Mouse (Mus musculus): ENCODE measurements around the gene Svbp. TPM values are rescaled to one million over a fixed set of nuclear protein-coding genes. Genes with fewer than 3 reads are reported as not detected.

The Svbp gene
- polyA plus RNA-seq, 2 experiments = 51.2 to 116 TPM

GRCm38 (mm10) chr4:119167663-119168062, 27.4 kb upstream of the Svbp start:
- Histone ChIP-seq H3K27me3 (ENCODE audit: control insufficient read depth, insufficient read depth, low read length) (no peaks in the 10 kb centered on the region), H3K4me1 (replicated peaks; ENCODE audit: control insufficient read depth in 2 of 2, insufficient read depth in 2 of 2, low read length in 1 of 2) (peaks cover 0 to 3% of the 10 kb centered on the region in 2 experiments; a peak in 3 of 4 replicates), H3K4me3 (ENCODE audit: insufficient read depth in 1 of 2, low read depth in 2 of 2, low read length in 2 of 2) (no peak overlapping the region), H3K36me3 (replicated peaks; ENCODE audit: control insufficient read depth, insufficient read depth, low read depth) (peaks cover 4% of the 10 kb centered on the region; the same call in 1 of the 2 replicates), H3K9ac (replicated peaks) (no peak overlapping the region), H3K9me3 (ENCODE audit: control insufficient read depth, low read length) (no peaks in the 10 kb centered on the region), H3K4me2 (ENCODE audit: low read depth) (no peak overlapping the region), H3K27ac (no peak overlapping the region)
- TF ChIP-seq CTCF (IDR thresholded peaks at IDR 0.05; ENCODE audit: low read depth) (peak; percentile 93), EP300 (IDR thresholded peaks at IDR 0.05; ENCODE audit: low read depth) (no peak)
- ATAC-seq (ENCODE audit: insufficient read depth) (peak; percentile 58; the same call in 1 of the 2 replicates), DNase-seq (ENCODE audit: low read depth in 3 of 3, low spot score in 3 of 3) (peak; percentile 71 to 78 (median 72))
- 3% methylated on average over 4 of the region's 4 CpGs for WGBS (ENCODE audit: insufficient replicate concordance)

GRCm38 (mm10) chr4:119172919-119173650, 22.0 kb upstream of the Svbp start:
- Histone ChIP-seq H3K4me3 (ENCODE audit: insufficient read depth in 1 of 2, low read depth in 2 of 2, low read length in 2 of 2) (peak overlapping the region; percentile 75 to 82), H3K36me3 (replicated peaks; ENCODE audit: control insufficient read depth, insufficient read depth, low read depth) (peaks cover 24% of the 10 kb centered on the region), H3K4me1 (replicated peaks; ENCODE audit: control insufficient read depth in 2 of 2, insufficient read depth in 2 of 2, low read length in 1 of 2) (peaks cover 0 to 10% of the 10 kb centered on the region in 2 experiments; a peak in 3 of 4 replicates), H3K4me2 (ENCODE audit: low read depth) (peak overlapping the region; percentile 76), H3K9ac (replicated peaks) (peak overlapping the region; percentile 84), H3K27me3 (ENCODE audit: control insufficient read depth, insufficient read depth, low read length) (no peaks in the 10 kb centered on the region), H3K27ac (peak overlapping the region; percentile 40), H3K9me3 (ENCODE audit: control insufficient read depth, low read length) (no peaks in the 10 kb centered on the region)
- ATAC-seq (ENCODE audit: insufficient read depth) (no peak), DNase-seq (ENCODE audit: low read depth in 3 of 3, low spot score in 3 of 3) (no peak)
- TF ChIP-seq CTCF (IDR thresholded peaks at IDR 0.05; ENCODE audit: low read depth) = no peak
- no peak for TF ChIP-seq EP300 (IDR thresholded peaks at IDR 0.05; ENCODE audit: low read depth)
- WGBS (ENCODE audit: insufficient replicate concordance) = 24% methylated on average over 18 of the region's 18 CpGs

DNA sequence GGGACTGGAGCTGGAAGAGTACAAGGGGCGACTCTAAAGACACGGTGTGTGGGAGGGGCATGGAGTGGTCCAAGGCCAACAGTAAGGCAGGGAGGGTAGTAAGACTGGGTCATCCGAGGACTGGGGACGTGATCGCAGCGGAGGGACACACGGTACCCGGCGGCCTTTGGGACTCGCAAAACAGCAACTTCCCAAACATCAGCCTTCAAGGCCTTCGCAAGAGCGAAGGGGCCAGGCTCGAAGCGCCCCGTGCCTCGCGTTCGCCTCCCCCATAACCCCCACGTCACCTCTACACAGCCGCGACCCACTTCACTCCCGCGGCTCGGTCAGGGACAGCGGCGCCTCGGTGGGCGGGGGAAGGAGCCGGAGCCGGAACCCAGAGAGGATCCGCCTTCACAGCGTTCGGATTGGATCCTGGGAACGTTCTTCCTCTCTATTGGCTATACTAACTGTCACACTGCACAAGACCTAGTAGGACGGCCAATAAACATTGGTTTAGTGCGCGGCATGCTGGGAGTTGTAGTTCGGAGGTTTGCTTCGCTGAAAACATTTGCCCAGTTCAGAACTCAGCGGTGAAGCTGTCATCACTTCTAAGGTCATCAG, 21.2 kb upstream of the Svbp start, which contains the start of gene Zfp691:
Gene Zfp691 (minus strand): TSS at position 345 of the 603 bp plus-strand sequence.
- H3K27me3 ChIP-seq (ENCODE audit: control insufficient read depth, insufficient read depth, low read length) = no peaks in the 10 kb centered on the region
- H3K4me3 ChIP-seq (ENCODE audit: insufficient read depth in 1 of 2, low read depth in 2 of 2, low read length in 2 of 2) = peak within 1 kb of the TSS; percentile 75 to 82
- peak; percentile 96 to 97 (median 97) for DNase-seq (ENCODE audit: low read depth in 3 of 3, low spot score in 3 of 3)
- under 1% methylated on average over 38 of the region's 40 CpGs for WGBS (ENCODE audit: insufficient replicate concordance)
- H3K36me3 ChIP-seq (replicated peaks; ENCODE audit: control insufficient read depth, insufficient read depth, low read depth) = peaks cover 32% of the 10 kb centered on the region
- peak within 1 kb of the TSS; percentile 76 for H3K4me2 ChIP-seq (ENCODE audit: low read depth)
- TF ChIP-seq CTCF (IDR thresholded peaks at IDR 0.05; ENCODE audit: low read depth) (no peak), EP300 (IDR thresholded peaks at IDR 0.05; ENCODE audit: low read depth) (no peak)
- peaks cover 0 to 12% of the 10 kb centered on the region in 2 experiments; a peak in 3 of 4 replicates for H3K4me1 ChIP-seq (replicated peaks; ENCODE audit: control insufficient read depth in 2 of 2, insufficient read depth in 2 of 2, low read length in 1 of 2)
- peak within 1 kb of the TSS; percentile 40 for H3K27ac ChIP-seq
- peak; percentile 99 for ATAC-seq (ENCODE audit: insufficient read depth)
- no peaks in the 10 kb centered on the region for H3K9me3 ChIP-seq (ENCODE audit: control insufficient read depth, low read length)
- H3K9ac ChIP-seq (replicated peaks) = peak within 1 kb of the TSS; percentile 84

- Histone ChIP-seq H3K4me2 (ENCODE audit: low read depth) (no peak overlapping the region), H3K27me3 (ENCODE audit: control insufficient read depth, insufficient read depth, low read length) (no peaks in the 10 kb centered on the region), H3K9me3 (ENCODE audit: control insufficient read depth, low read length) (no peaks in the 10 kb centered on the region), H3K4me1 (replicated peaks; ENCODE audit: control insufficient read depth in 2 of 2, insufficient read depth in 2 of 2, low read length in 1 of 2) (peaks cover 0 to 9% of the 10 kb centered on the region in 2 experiments; a peak in 3 of 4 replicates), H3K9ac (replicated peaks) (no peak overlapping the region), H3K36me3 (replicated peaks; ENCODE audit: control insufficient read depth, insufficient read depth, low read depth) (peaks cover 65% of the 10 kb centered on the region), H3K27ac (no peak overlapping the region), H3K4me3 (ENCODE audit: insufficient read depth in 1 of 2, low read depth in 2 of 2, low read length in 2 of 2) (no peak overlapping the region)
- WGBS (ENCODE audit: insufficient replicate concordance) = 73% methylated on average over 5 of the region's 5 CpGs
- no peak for DNase-seq (ENCODE audit: low read depth in 3 of 3, low spot score in 3 of 3)
- no peak for ATAC-seq (ENCODE audit: insufficient read depth)
- TF ChIP-seq CTCF (IDR thresholded peaks at IDR 0.05; ENCODE audit: low read depth) = no peak
Measured at GRCm38 (mm10) chr4:119177702-119178101, 17.4 kb upstream of the Svbp start.

DNA sequence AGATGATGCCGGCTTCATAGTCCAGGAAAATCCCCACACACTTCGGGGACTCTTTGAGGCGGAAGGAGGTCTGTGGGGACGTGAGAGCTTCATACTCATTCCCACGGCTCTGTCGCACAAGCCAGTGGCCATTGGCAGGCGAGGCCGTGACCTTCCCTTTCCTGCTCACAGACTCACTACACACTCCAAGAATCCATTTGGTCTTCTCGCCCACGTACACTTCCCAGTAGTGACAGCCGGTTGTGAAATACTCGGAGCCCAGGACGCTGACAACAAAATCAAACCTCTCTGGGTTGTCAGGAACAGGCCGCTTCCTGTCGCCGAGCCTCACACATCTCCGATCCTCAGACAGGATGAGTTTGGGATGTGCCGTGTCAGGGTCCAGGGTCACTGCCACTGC, 16.8 kb upstream of the Svbp start:
- H3K4me1 ChIP-seq (replicated peaks; ENCODE audit: control insufficient read depth in 2 of 2, insufficient read depth in 2 of 2, low read length in 1 of 2) = peaks cover 2 to 4% of the 10 kb centered on the region in 2 experiments; a peak in 1 of 4 replicates
- no peak overlapping the region for H3K9ac ChIP-seq (replicated peaks)
- no peaks in the 10 kb centered on the region for H3K9me3 ChIP-seq (ENCODE audit: control insufficient read depth, low read length)

More for the DNA sequence above, 16.8 kb upstream of the Svbp start:
- 72% methylated on average over 18 of the region's 18 CpGs for WGBS (ENCODE audit: insufficient replicate concordance)
- ATAC-seq (ENCODE audit: insufficient read depth) (no peak), DNase-seq (ENCODE audit: low read depth in 3 of 3, low spot score in 3 of 3) (no peak)
- Histone ChIP-seq H3K36me3 (replicated peaks; ENCODE audit: control insufficient read depth, insufficient read depth, low read depth) (peaks cover 72% of the 10 kb centered on the region), H3K4me3 (ENCODE audit: insufficient read depth in 1 of 2, low read depth in 2 of 2, low read length in 2 of 2) (no peak overlapping the region), H3K27ac (no peak overlapping the region), H3K27me3 (ENCODE audit: control insufficient read depth, insufficient read depth, low read length) (no peaks in the 10 kb centered on the region), H3K4me2 (ENCODE audit: low read depth) (no peak overlapping the region)
- no peak for TF ChIP-seq EP300 (IDR thresholded peaks at IDR 0.05; ENCODE audit: low read depth)
- TF ChIP-seq CTCF (IDR thresholded peaks at IDR 0.05; ENCODE audit: low read depth) = no peak
